Mouse (Mus musculus) brain, embryonic 14.5 days (tissue): Measurements from ENCODE around the gene Negr1.
A peak's percentile ranks its signal among the peaks of the same experiment; 100 is the strongest.

Source experiments
- CTCF ChIP-seq: fragments of 200-500 bp; IDR thresholded peaks from 2 replicates; pipeline ENCODE4 v1.5.1; 2012; ENCODE audit warnings: inconsistent platforms, mild to moderate bottlenecking, moderate library complexity, borderline replicate concordance; ENCODE audit not compliant: insufficient read depth, insufficient read length; ENCODE audit errors: extremely low read depth
- POLR2A ChIP-seq: fragments of 200-500 bp; IDR thresholded peaks from 2 replicates; pipeline ENCODE4 v1.6.1; 2012; ENCODE audit warnings: mild to moderate bottlenecking, inconsistent platforms, borderline replicate concordance; ENCODE audit not compliant: poor library complexity, insufficient read depth, insufficient read length, severe bottlenecking; ENCODE audit errors: extremely low read depth

DNA sequence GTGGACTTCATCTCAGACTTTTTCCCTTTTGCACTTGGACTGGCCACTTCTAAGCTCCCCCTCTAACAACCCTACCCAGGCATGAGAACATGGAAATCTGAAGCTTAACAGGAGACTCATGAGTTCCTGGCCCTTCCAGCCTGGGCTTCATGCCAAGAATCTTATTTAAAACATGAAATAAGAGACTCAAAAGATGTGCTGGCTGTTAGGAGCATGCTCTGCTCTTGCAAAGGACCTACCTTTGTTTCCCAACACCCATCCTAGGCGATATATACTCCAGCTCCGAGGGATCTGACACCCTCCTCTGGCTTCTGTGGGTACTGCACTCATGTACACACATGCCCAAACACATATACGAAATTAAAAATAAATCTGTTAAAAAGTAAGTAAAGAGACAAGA lies 797.3 kb downstream of the Negr1 start:
- TF ChIP-seq POLR2A, result no peak
- peak; percentile 36; the same call in 1 of the 2 replicates for TF ChIP-seq CTCF
